Mouse (Mus musculus) monocyte, adult 59 days (primary cell): Measurements from ENCODE around the gene Olfr1308. TPM values are rescaled to one million over a fixed set of nuclear protein-coding genes. Genes with fewer than 3 reads are reported as not detected.

Source experiments
- total RNA-seq, 2 experiments: library from RNA; stranded (reverse); gene quantifications; one replicate each; pipeline ENCODE4 v1.2.4; 2023

The Olfr1308 gene
- not detected for total RNA-seq

GRCm38 (mm10) chr2:111964844-111965243 lies at the start of gene Olfr1308:
Gene Olfr1308 (minus strand): TSS chr2:111964944.

GRCm38 (mm10) chr2:112012608-112013007 lies 47.9 kb upstream of the Olfr1308 start, which contains the start of gene Olfr1310:
Gene Olfr1310 (minus strand): TSS chr2:112012708.

GRCm38 (mm10) chr2:111990181-111990580 lies 25.4 kb upstream of the Olfr1308 start, which contains the start of gene Olfr1309:
Gene Olfr1309 (minus strand): TSS chr2:111990281.

GRCm38 (mm10) chr2:111949340-111949739 lies 15.4 kb downstream of the Olfr1308 start, which contains the start of gene Olfr1307:
Gene Olfr1307 (minus strand): TSS chr2:111949440.

GRCm38 (mm10) chr2:111916171-111916570 lies 48.6 kb downstream of the Olfr1308 start, which contains the start of gene Olfr1306:
Gene Olfr1306 (minus strand): TSS chr2:111916271.

Other genes starting within 250 kb of the Olfr1308 start
- gene Olfr1301, start 213.9 kb downstream of the Olfr1308 start, total RNA-seq = not detected
- not detected for gene Olfr1302, start 187.5 kb downstream of the Olfr1308 start, total RNA-seq
- not detected for gene Olfr1303, start 144.6 kb downstream of the Olfr1308 start, total RNA-seq
- gene Olfr1305, start 87.8 kb downstream of the Olfr1308 start, total RNA-seq = not detected
- not detected for gene Olfr1306, start 48.7 kb downstream of the Olfr1308 start, total RNA-seq
- gene Olfr1307, start 15.5 kb downstream of the Olfr1308 start, total RNA-seq = under 1 TPM; 0.06 to 0.08 TPM
- not detected for gene Olfr1309, start 25.3 kb upstream of the Olfr1308 start, total RNA-seq
- gene Olfr1310, start 47.8 kb upstream of the Olfr1308 start, total RNA-seq = not detected
- gene Olfr1311, start 59.5 kb upstream of the Olfr1308 start, total RNA-seq = not detected
- not detected for gene Olfr1312, start 85.3 kb upstream of the Olfr1308 start, total RNA-seq
- not detected for gene Olfr1313, start 112.9 kb upstream of the Olfr1308 start, total RNA-seq
- not detected for gene Olfr1314, start 131.8 kb upstream of the Olfr1308 start, total RNA-seq
- gene Olfr1315-ps1, start 150.5 kb upstream of the Olfr1308 start, total RNA-seq = not detected
- not detected for gene Olfr1316, start 170.0 kb upstream of the Olfr1308 start, total RNA-seq
- not detected for gene Olfr1317, start 175.4 kb upstream of the Olfr1308 start, total RNA-seq
- gene Olfr1318, start 189.3 kb upstream of the Olfr1308 start, total RNA-seq = not detected